Mouse (Mus musculus) intestine, postnatal 0 days (tissue): ENCODE results near the gene Tm9sf3. TPM values are rescaled to one million over a fixed set of nuclear protein-coding genes. Genes with fewer than 3 reads are reported as not detected.

Source experiments
- ATAC-seq: fragments of 200-750 bp; cut with Nextera tagmentation; 2 replicates; pipeline ENCODE4 v1.8.0; 2017; ENCODE audit warnings: mild to moderate bottlenecking, moderate TSS enrichment, moderate library complexity
- H3K27ac ChIP-seq: fragments of 300-500 bp; sonication (generic); 2 replicates; pipeline ENCODE4 v1.5.1; 2014; ENCODE audit warnings: mild to moderate bottlenecking, low read depth, low read length, moderate library complexity
- H3K27me3 ChIP-seq: fragments of 300-500 bp; sonication (generic); replicated peaks from 2 replicates; pipeline ENCODE4 v1.6.1; 2014; ENCODE audit warnings: low read length, mixed read lengths; ENCODE audit not compliant: control insufficient read depth, insufficient read depth
- H3K36me3 ChIP-seq: fragments of 300-500 bp; sonication (generic); 2 replicates; pipeline ENCODE4 v1.6.1; 2014; ENCODE audit warnings: mild to moderate bottlenecking, moderate library complexity; ENCODE audit not compliant: control insufficient read depth, insufficient read depth
- H3K4me1 ChIP-seq: fragments of 300-500 bp; sonication (generic); replicated peaks from 2 replicates; pipeline ENCODE4 v1.6.1; 2014; ENCODE audit warnings: antibody characterized with exemption, low read length, mixed read lengths; ENCODE audit not compliant: control insufficient read depth, insufficient read depth
- H3K4me2 ChIP-seq: fragments of 300-500 bp; sonication (generic); replicated peaks from 2 replicates; pipeline ENCODE4 v1.6.1; 2014; ENCODE audit warnings: low read depth, mild to moderate bottlenecking, moderate library complexity
- H3K4me3 ChIP-seq: fragments of 300-500 bp; sonication (generic); 2 replicates; pipeline ENCODE4 v1.5.1; 2014; ENCODE audit warnings: low read depth, low read length
- H3K9ac ChIP-seq: fragments of 300-500 bp; sonication (generic); 2 replicates; pipeline ENCODE4 v1.6.1; 2014; ENCODE audit warnings: mild to moderate bottlenecking, low read depth, low read length
- H3K9me3 ChIP-seq: fragments of 300-500 bp; sonication (generic); 2 replicates; pipeline ENCODE4 v1.6.1; 2016; ENCODE audit warnings: mixed run types; ENCODE audit not compliant: control insufficient read depth
- CTCF ChIP-seq: sonication (generic); IDR thresholded peaks from 2 replicates; pipeline ENCODE4 v1.5.1; 2016; ENCODE audit warnings: low read depth, mild to moderate bottlenecking, control low read depth, antibody characterized with exemption, moderate library complexity
- WGBS: fragments of 180-500 bp; shearing (Covaris S2); extraction: QIAGEN DNeasy Blood & Tissue Kit; methylation state at CpG from one replicate; pipeline ENCODE4 v1.1.7; 2014; 5-methylcytosine and 5-hydroxymethylcytosine counted together
- polyA plus RNA-seq: library from polyadenylated mRNA; unstranded; fragments of >200 nt; fragmentation: Nextera tagmentation; extraction: Ambion mirVana; gene quantifications from 2 replicates; pipeline ENCODE4 v1.2.1, GENCODE M21; 2015

Gene Tm9sf3
- polyA plus RNA-seq, 1 experiment from 2014 or later: 105 TPM

GRCm38 (mm10) chr19:41301856-41302255 is 38.1 kb upstream of the Tm9sf3 start:
- WGBS: 68% methylated on average over 6 of the region's 6 CpGs
- H3K9ac ChIP-seq: no peak overlapping the region
- TF ChIP-seq CTCF: no peak
- H3K27ac ChIP-seq: no peak overlapping the region
- no peaks in the 10 kb centered on the region for H3K4me1 ChIP-seq
- H3K27me3 ChIP-seq: no peaks in the 10 kb centered on the region
- H3K36me3 ChIP-seq: no peaks in the 10 kb centered on the region
- no peak for ATAC-seq
- no peak overlapping the region for H3K4me3 ChIP-seq
- H3K4me2 ChIP-seq: no peak overlapping the region
- H3K9me3 ChIP-seq: no peaks in the 10 kb centered on the region

DNA sequence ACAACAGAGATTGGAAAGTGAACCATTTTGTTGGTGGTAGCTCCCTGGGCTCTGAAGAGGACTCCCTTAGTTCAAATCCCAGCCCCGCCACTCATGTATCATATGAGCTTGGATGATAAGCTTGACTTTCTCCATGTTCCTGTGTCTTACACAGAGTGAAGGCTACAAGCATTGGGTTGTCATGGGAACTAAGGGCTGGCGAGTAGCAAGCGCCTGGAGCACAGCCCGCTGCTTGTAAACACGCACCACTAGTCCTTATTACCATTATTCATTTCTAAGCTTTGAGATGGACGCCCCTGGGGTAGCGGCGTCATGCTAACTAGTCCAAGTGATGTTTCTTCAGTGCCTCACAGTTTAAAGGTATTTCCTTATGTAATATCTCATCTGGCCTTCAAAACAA is 35.6 kb upstream of the Tm9sf3 start:
- Histone ChIP-seq H3K4me3 (no peak overlapping the region), H3K27ac (no peak overlapping the region), H3K9ac (no peak overlapping the region), H3K4me1 (no peaks in the 10 kb centered on the region), H3K4me2 (no peak overlapping the region), H3K36me3 (no peaks in the 10 kb centered on the region), H3K9me3 (no peaks in the 10 kb centered on the region), H3K27me3 (no peaks in the 10 kb centered on the region)
- 85% methylated on average over 8 of the region's 8 CpGs for WGBS
- TF ChIP-seq CTCF: no peak
- no peak for ATAC-seq

DNA sequence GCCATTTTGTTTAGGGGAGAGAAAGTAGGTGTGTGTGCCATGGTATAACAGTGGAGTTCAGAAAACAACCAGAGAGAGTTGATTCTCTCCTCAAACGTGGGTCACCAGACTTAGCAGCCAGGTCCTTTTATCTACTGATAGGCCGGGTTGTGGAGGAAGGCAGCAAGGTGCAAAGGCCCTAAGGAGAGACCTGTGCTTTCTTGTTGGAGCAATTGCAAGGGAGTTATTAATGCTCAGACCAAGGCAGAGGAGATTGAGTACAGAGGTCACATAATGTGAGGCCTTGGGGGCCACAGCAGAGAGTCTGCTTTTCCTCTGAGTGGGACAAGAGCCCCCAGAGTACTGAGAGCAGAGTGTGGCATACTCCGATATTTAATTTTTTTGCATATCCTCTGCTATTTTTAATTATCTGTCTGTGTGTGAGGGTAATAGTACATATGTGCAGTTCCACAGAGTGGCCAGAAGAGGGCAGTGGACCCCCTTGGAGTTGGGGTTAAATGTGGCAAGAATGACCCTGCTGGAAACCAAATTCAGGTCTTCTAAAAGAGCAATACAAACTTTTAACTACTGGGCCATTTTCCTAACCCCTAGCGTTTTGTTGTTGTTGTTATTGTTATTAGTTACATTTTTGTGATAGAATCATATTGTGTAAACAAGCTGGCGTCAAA is 27.3 kb upstream of the Tm9sf3 start:
- no peak overlapping the region for H3K4me2 ChIP-seq
- no peaks in the 10 kb centered on the region for H3K36me3 ChIP-seq
- H3K4me3 ChIP-seq: no peak overlapping the region
- H3K9ac ChIP-seq: no peak overlapping the region
- H3K27ac ChIP-seq: no peak overlapping the region
- H3K9me3 ChIP-seq: no peaks in the 10 kb centered on the region
- no peaks in the 10 kb centered on the region for H3K4me1 ChIP-seq
- 55% methylated on average over 5 of the region's 5 CpGs for WGBS
- peak; percentile 60 for ATAC-seq
- TF ChIP-seq CTCF: peak; percentile 74
- no peaks in the 10 kb centered on the region for H3K27me3 ChIP-seq

DNA sequence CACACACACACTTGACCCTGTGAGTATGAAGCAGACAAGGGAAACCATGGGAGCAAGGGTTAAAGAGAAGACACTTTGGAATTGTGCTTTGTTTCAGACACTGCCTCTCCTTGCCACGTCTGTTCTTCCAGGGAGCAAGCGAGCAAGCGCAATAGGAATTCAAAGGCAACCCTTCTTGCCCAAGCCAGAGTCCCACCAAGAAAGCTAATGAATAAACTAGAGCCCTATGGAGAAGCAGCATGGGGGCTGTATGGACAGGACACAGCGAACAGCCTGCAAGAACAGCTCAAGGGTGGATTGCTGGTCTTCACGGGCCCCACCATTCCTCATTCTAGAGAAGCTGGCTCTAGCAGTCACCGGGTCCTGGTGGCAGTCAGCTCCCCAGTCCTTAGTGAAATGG is 24.8 kb upstream of the Tm9sf3 start:
- Histone ChIP-seq H3K36me3 (no peaks in the 10 kb centered on the region), H3K9ac (no peak overlapping the region), H3K4me3 (no peak overlapping the region), H3K4me2 (peak overlapping the region; percentile 21), H3K27me3 (no peaks in the 10 kb centered on the region), H3K27ac (peak overlapping the region; percentile 17; the same call in 1 of the 2 replicates), H3K4me1 (peaks cover 13% of the 10 kb centered on the region; the same call in 1 of the 2 replicates), H3K9me3 (no peaks in the 10 kb centered on the region)
- 74% methylated on average over 6 of the region's 6 CpGs for WGBS
- no peak for ATAC-seq
- TF ChIP-seq CTCF: no peak

GRCm38 (mm10) chr19:41287224-41287623 is 23.4 kb upstream of the Tm9sf3 start:
- Histone ChIP-seq H3K4me1 (peaks cover 15% of the 10 kb centered on the region), H3K36me3 (no peaks in the 10 kb centered on the region), H3K9ac (no peak overlapping the region), H3K4me3 (no peak overlapping the region), H3K27me3 (no peaks in the 10 kb centered on the region), H3K27ac (no peak overlapping the region), H3K4me2 (no peak overlapping the region), H3K9me3 (no peaks in the 10 kb centered on the region)
- TF ChIP-seq CTCF: no peak
- ATAC-seq: no peak
- 79% methylated on average over 7 of the region's 7 CpGs for WGBS

DNA sequence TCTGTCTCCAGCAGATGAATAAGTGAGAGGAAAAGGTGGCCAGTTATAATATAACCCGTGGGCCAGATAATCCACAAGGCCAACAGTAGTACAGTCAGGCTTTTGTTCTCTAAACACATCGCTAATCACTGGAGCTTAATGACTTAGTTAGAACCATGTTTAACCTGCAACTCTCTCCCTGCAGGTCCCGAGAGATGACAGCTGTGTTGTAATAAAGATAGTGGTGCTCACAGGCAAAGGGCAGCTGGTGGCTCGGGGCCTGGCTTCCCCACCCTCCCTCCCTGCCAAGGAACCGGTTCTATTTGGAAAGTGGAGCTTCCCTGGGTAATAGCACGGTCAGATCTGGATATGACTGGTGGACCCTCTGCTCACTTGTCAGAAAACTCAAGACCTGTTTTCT is 20.7 kb upstream of the Tm9sf3 start:
- Histone ChIP-seq H3K27ac (peak overlapping the region; percentile 41; the same call in 1 of the 2 replicates), H3K9me3 (no peaks in the 10 kb centered on the region)
- peak; percentile 50; the same call in 1 of the 2 replicates for ATAC-seq

GRCm38 (mm10) chr19:41282718-41283117 is 18.9 kb upstream of the Tm9sf3 start:
- peaks cover 19% of the 10 kb centered on the region for H3K4me1 ChIP-seq
- 57% methylated on average over 5 of the region's 5 CpGs for WGBS
- no peak for ATAC-seq
- no peak overlapping the region for H3K4me2 ChIP-seq
- no peak overlapping the region; the same call in 1 of the 2 replicates for H3K27ac ChIP-seq
- H3K9me3 ChIP-seq: no peaks in the 10 kb centered on the region
- no peak for TF ChIP-seq CTCF
- no peak overlapping the region for H3K4me3 ChIP-seq
- no peak overlapping the region for H3K9ac ChIP-seq
- no peaks in the 10 kb centered on the region for H3K36me3 ChIP-seq
- H3K27me3 ChIP-seq: no peaks in the 10 kb centered on the region

More for the DNA sequence above, 20.7 kb upstream of the Tm9sf3 start:
- H3K9ac ChIP-seq: no peak overlapping the region
- WGBS: 15% methylated on average over 6 of the region's 6 CpGs
- peaks cover 19% of the 10 kb centered on the region for H3K4me1 ChIP-seq
- no peak for TF ChIP-seq CTCF
- no peak overlapping the region for H3K4me3 ChIP-seq
- no peaks in the 10 kb centered on the region for H3K36me3 ChIP-seq
- H3K27me3 ChIP-seq: no peaks in the 10 kb centered on the region
- H3K4me2 ChIP-seq: peak overlapping the region; percentile 37; the same call in 1 of the 2 replicates
